Mouse (Mus musculus) common myeloid progenitor, adult 5-6 weeks (primary cell): ENCODE data around the gene Grn. TPM values are rescaled to one million over a fixed set of nuclear protein-coding genes. Genes with fewer than 3 reads are reported as not detected.
"Not testable (repeated sequence)": the region's sequence is repeated elsewhere in the genome, so short reads cannot be mapped to it uniquely, and the experiment has no call there.

Source experiments
- ATAC-seq: replicated peaks from 2 replicates; pipeline ENCODE4 v1.8.0; 2016; ENCODE audit warnings: low read depth, mild to moderate bottlenecking, moderate TSS enrichment, inconsistent platforms; ENCODE audit not compliant: poor library complexity, severe bottlenecking
- total RNA-seq: library from RNA; stranded (forward); fragments of 200-1000, 187-1606 nt; gene quantifications from 2 replicates; pipeline ENCODE4 v1.2.3, GENCODE M21; 2017

The Grn gene
- total RNA-seq, 1 experiment from 2014 or later = 26.1 TPM

- no peak for ATAC-seq
Measured at GRCm38 (mm10) chr11:102400513-102401084, 29.5 kb upstream of the Grn start.

- no peak for ATAC-seq
Measured at GRCm38 (mm10) chr11:102401898-102402500, 28.1 kb upstream of the Grn start.

GRCm38 (mm10) chr11:102403657-102404056, 26.5 kb upstream of the Grn start:
- no peak for ATAC-seq

GRCm38 (mm10) chr11:102404161-102405010, 25.7 kb upstream of the Grn start:
- no peak for ATAC-seq

- no peak for ATAC-seq
Measured at GRCm38 (mm10) chr11:102405544-102406285, 24.4 kb upstream of the Grn start.

- no peak for ATAC-seq
Measured at GRCm38 (mm10) chr11:102406401-102406800, 23.7 kb upstream of the Grn start.

- ATAC-seq = peak; percentile 31
Measured at GRCm38 (mm10) chr11:102406900-102407833, 22.9 kb upstream of the Grn start.

GRCm38 (mm10) chr11:102407834-102408215, 22.3 kb upstream of the Grn start, which contains the start of gene Slc25a39:
TSS of gene Slc25a39 (minus strand) at chr11:102407946.
- ATAC-seq = 0 out of 2 replicates have a peak, but pooled peaks have one; percentile 3

GRCm38 (mm10) chr11:102408344-102408876, 21.7 kb upstream of the Grn start:
- peak; percentile 87 for ATAC-seq

GRCm38 (mm10) chr11:102408888-102409794, 21.0 kb upstream of the Grn start:
- ATAC-seq = no peak

GRCm38 (mm10) chr11:102409795-102410330, 20.3 kb upstream of the Grn start:
- no peak for ATAC-seq

- ATAC-seq = not testable (repeated sequence)
Measured at GRCm38 (mm10) chr11:102410345-102410744, 19.8 kb upstream of the Grn start.

- no peak for ATAC-seq
Measured at GRCm38 (mm10) chr11:102411061-102411460, 19.1 kb upstream of the Grn start.

GRCm38 (mm10) chr11:102411704-102412103, 18.4 kb upstream of the Grn start:
- ATAC-seq = peak; percentile 40

GRCm38 (mm10) chr11:102413059-102413458, 17.1 kb upstream of the Grn start:
- no peak for ATAC-seq

GRCm38 (mm10) chr11:102415034-102415802, 14.9 kb upstream of the Grn start:
- no peak for ATAC-seq

- no peak for ATAC-seq
Measured at GRCm38 (mm10) chr11:102417160-102417559, 13.0 kb upstream of the Grn start.
